Mouse (Mus musculus): ENCODE measurements at regions not wholly inside any gene's neighbourhood (a gene's known extent, or its start where the extent isn't known, plus 50 kb on each side); places are given as distances from the start of the nearest gene placed in this dataset.

GRCm38 (mm10) chr16:5311456-5311855, 55.7 kb upstream of the Eef2kmt start:
- TF ChIP-seq CTCF (IDR thresholded peaks at IDR 0.05; ENCODE audit: low read depth) (no peak), EP300 (IDR thresholded peaks at IDR 0.05; ENCODE audit: low read depth) (no peak)

Measured in liver, embryonic 14.5 days (tissue).